Mouse (Mus musculus): Measurements from ENCODE around the gene Ap4m1.

Ap4m1 gene

DNA sequence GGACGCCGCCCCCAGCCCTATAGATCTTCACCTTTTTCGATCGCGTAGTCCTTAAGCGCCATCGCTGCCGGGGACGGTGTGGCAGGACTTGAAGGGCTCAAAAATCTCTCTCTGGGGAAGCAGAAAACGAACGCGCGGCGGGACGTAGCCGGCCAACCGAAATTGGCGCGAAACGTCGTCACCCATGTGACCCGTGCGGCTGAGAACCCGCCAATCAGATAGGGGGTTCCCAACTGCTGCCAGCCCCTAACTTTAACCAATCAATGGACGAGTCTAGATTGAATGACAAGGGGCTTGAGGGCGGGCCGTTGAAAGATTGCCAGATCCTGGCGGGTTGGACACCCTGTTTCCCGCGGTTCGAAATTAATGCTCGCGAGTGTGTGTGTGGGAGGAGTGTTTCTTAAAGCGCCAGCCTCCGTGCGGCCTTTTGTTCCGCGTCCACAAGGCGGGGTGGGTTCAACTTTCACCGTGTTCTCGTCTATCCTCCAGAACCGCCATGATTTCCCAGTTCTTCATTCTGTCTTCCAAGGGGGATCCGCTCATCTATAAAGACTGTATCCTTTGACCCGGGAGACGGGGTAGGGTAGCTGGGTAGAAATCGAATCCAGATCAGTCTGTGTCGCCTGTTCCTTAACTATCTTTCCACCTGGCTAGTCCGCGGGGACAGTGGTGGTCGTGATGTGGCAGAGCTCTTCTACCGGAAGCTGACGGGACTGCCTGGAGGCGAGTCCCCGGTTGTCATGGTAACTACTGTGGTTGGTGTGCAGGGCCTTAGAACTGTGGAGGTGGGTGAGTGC, at the start of gene Ap4m1, which contains the start of gene Mcm7:
Gene Ap4m1, plus strand, starts transcription at position 308 of the 797 bp plus-strand sequence.
Gene Mcm7, minus strand, starts transcription at position 728 of the 797 bp plus-strand sequence.
- DNase-seq (ENCODE audit: low read depth in 1 of 2, low spot score in 2 of 2): peak; percentile 95 to 97

DNA sequence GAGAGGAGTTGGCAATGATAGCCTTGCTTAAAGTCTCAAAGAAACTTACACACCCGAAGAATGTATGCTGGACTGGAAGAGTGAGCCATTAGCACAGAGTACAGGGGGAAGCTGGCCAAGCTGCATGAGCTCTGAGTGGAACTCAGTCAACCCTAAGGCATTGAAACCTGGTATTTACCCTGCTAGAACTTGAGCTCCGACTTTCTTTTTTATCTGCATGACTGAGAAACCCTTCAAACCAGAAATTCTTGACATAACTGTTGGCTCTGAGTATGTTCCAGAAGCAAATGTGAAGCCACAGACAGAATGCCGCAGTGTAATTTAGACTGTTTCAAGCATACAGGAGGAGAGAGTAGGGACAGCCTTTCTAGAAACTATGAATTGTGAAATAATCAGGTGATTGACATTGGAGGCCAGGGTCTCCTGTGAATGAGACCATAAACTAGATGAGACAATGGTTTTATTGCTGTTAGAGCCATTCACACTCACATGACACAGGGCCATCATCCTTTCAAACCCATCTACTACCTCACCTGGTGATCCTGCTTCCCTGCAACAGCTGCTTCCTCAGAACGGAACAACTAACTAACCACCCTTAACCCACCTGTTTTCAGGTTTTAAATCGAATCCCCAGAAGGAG, 39.3 kb upstream of the Ap4m1 start:
- DNase-seq (ENCODE audit: low read depth in 1 of 2, low spot score in 2 of 2): no peak

DNA sequence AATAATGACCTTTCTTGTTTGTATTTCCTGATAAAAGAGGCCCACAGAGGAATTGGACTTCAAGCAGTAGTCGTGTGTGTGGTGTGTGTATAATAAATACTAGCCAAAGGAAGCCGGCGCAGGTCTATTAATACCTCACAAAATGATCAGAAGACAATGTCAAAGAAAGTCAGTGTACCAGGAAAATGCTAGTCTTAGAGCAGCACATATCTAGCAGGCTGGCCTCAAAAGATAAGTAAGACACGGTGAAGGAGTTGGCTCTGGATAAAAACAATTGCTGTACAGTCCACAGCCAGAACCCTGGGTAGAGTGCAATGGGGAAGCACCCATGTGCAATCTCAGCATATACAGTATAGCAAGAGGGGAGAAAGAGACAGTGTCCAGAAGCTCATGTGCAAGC, 34.5 kb upstream of the Ap4m1 start:
- no peak for DNase-seq (ENCODE audit: low read depth in 1 of 2, low spot score in 2 of 2)

DNA sequence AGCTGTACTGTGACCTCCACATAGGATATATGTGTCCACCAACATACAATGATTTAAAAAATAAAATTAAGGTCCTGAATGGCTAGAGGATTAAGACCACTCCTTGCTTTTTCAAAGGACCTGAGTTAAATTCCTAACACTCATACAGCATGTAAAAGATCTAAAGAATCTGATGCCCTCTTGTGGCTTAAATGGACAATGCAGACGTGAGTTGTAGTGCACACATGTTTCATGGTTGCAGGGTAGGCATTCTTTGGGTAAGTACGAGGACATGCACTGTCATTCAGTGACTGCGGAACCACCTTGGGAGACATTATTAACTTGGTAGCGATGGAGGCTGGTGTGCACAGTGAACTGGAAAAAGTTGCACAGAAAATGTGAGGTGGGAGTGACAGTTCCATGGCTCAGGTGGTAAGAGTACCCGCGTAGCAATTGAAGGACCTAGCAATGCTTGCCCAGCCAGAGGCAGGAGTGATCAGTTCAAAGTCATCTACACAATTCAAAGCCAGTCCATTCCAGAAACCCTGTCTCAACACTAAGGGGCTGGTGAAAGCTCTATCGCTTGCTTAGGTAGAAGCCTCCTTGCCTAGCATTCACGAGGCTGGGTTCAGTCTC, 33.8 kb upstream of the Ap4m1 start:
- DNase-seq (ENCODE audit: low read depth in 1 of 2, low spot score in 2 of 2): no peak

DNA sequence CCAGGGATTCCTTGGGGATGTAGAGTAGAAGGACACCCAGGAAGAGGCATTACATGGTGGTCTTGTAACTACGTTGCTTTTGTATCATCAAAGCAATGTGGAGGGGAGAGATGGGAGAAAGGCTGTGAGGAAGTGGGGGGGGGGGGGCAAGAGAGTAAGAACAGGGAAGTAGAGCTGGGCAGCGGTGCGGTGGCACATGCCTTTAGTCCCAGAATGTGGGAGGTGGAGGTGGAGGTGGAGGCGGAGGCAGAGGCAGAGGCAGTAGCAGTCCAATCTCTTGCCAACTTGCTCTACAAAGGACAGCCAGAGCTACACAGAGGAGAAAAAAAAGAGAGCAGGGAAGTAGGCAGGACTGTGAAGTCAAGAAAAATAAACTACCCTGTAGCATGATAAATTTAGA, 33.2 kb upstream of the Ap4m1 start:
- DNase-seq (ENCODE audit: low read depth in 1 of 2, low spot score in 2 of 2): no peak

DNA sequence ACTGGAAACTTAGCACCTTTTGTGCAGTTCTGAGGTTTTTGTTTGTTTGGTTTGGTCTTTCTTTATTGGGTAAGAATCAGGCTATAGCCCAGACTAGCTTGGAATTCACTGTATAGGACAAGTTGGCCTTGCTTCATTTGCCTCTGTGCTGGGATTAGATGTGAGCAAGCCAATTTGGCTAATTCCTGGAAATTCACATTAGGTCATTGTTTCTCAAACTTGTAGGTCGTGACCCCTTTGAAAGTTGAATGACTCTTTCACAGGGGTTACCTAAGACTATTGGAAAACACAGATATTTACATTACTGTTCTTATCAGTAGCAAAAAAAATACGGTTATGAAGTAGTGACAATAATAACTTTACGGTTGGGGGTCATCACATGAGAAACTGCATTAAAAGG, 17.4 kb upstream of the Ap4m1 start:
- no peak for DNase-seq (ENCODE audit: low read depth in 1 of 2, low spot score in 2 of 2)

DNA sequence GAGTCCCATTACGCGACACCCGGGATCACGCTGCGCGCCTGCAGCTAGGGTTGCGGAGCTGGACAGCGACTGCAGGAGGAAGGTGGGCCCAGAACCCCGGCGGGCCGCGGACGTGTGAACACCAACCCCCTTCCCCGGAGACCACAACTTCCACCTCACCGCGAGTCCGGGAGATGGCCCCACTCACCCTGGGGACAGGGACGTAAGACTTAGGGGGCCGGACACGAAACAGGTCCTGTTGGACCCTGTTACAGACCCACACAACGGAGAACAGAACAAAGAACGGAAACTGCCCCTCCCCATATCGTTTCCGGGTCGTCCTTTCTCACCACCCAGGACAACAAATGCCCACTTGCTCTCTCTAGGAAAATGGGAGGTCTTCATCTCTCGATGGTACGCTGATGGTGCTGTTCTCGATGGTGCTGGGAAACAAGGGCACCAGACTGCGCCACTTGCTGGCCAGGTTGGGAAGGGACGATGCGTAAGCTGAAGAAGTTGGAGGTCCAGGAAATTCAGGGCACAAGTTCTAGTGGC, 16.3 kb upstream of the Ap4m1 start, which contains the start of gene Zfp113:
Gene Zfp113, minus strand, starts transcription at position 302 of the 534 bp plus-strand sequence.
- peak; percentile 58 to 62 for DNase-seq (ENCODE audit: low read depth in 1 of 2, low spot score in 2 of 2)

DNA sequence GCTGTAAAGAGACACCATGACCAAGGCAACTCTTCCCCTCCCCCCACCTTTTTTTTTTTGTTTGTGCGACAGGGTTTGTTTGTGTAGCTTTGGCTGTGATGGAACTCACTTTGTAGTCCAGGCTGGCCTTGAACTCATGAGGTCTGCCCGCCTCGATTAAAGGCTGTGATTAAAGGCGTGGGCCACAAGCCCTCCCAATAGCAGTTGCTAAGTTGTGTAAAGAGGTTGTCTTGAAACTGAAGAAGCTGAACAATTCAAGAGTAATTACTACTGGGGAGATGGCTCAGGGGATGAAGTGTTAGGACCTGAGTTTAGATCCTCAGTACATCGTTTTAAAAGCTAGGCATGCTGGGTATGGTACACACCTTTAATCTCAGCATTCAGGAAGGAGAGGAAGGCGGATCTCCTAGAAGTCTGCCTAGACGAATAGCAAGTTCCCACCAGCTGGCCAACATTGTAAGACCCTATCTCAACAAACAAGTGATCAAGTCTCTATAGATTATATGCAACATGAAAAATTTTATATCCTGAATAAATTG, 11.5 kb upstream of the Ap4m1 start:
- DNase-seq (ENCODE audit: low read depth in 1 of 2, low spot score in 2 of 2): no peak

DNA sequence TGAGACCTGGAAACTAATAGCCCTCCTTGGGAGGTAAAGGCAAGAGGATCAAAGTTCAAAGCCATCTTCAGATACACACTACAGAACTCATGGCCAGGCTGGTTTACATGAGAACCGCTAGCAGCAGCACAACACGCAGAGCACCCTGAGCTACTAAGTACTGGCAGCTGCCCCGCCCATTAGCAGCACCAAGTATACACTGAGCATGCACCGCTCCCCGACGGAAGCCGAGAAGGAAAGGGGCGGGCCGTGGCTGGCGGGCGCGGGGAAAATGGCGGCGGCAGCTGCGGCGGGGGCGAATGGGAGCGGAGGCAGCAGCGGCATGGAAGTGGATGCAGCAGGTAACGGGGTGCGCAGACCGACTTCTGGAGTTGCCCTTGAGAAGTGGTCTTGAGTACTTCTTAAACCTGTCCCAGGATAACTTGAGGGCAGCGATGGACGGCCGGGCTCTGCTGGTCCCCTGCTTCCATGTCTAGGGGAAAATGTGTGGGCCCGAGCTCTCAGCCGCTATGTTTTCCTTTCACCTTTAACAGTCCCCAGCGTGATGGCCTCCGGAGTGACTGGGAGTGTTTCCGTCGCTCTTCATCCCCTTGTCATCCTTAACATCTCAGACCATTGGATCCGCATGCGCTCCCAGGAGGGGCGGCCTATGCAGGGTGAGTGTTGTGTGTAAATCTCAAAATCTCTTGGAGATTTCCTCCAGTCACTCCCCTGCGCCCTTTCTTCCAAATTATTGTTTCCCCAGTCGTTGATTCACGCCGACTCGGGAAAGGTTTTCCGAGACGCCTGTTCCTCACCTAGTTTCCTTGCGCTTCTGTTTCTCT, 10.7 kb upstream of the Ap4m1 start, which contains the start of gene Cops6:
Gene Cops6, plus strand, starts transcription at position 230 of the 824 bp plus-strand sequence.
- DNase-seq (ENCODE audit: low read depth in 1 of 2, low spot score in 2 of 2): peak; percentile 76 to 88

DNA sequence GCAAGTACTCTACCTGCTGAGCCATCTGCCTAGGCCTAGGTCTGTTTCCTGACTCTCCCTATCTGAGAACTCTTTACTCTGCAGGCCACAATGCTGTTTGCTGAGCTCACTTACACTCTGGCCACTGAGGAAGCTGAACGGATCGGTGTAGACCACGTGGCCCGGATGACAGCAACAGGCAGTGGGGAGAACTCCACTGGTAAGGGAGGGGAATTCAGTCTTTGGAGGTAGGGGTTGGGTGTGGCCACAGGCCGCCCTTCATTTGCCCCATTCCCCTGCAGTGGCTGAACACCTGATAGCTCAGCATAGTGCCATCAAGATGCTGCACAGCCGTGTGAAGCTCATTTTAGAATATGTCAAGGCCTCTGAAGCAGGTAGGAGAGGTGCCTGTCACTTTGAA, 8.8 kb upstream of the Ap4m1 start:
- no peak for DNase-seq (ENCODE audit: low read depth in 1 of 2, low spot score in 2 of 2)

DNA sequence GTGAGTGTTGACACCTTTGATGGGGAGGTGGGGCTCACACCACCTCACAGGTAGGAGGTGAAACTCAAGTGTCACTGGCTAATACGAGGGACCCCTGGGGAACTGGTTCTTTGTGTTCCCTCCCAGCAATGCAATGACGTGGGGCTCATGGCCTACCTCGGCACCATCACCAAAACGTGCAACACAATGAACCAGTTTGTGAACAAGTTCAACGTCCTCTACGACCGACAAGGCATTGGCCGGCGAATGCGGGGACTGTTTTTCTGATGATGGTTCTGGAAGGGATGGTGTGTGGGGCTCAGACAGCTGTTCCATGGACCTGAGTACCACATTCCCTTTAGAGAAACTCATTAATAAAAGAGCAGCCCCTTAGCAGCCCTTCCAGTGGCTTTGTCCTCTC, 8.2 kb upstream of the Ap4m1 start:
- DNase-seq (ENCODE audit: low read depth in 1 of 2, low spot score in 2 of 2): no peak

DNA sequence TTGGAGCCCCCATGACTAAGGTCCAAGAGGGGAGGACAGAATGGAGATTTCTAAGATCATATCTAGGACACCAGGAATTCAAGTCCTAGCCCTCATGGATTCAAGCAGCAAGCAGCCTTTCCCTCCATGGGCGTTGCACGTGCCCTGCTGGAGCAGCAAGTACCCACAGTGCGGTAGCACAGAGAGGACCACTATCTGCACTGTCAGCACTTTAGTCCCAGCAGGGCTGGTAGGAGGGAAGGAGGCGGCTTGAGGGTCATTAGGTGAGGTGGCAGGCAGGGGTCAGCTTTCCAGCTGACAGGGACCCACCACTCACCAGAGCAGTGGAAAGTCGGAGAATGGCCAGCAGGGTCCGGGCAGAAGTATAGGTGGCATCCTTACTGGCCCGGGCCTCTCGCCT, 6.2 kb upstream of the Ap4m1 start:
- DNase-seq (ENCODE audit: low read depth in 1 of 2, low spot score in 2 of 2): no peak

DNA sequence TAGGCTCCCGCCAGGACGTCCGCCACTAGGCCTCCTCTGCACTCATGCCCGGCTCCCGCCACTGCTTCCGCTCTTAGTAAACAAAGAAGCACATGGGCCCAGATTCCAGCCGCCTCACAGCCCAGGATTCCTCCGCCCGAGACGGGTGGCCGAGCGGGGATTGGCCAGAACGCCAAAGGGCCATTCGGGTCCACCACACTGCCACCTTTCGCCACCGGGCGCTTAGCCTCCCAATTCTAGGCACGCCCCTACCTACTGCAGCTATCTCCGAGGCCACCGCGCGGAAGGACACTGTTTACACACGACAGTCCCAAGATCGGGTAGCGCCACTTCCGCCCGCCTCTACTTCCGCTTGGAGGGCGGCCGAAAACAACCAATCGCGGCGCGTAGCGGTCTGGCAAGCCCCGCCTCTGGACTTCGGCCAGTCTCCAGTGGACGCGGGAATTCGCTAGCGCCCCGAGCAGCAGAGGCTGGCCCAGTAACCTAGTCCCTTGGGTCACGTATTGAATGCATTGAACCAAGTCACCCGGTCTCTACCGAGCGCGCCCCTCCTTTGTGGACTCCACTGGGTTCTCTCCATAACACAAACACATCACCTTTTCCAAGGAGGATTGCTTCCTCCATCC, 753 bp upstream of the Ap4m1 start:
- DNase-seq (ENCODE audit: low read depth in 1 of 2, low spot score in 2 of 2): peak; percentile 86 to 89

DNA sequence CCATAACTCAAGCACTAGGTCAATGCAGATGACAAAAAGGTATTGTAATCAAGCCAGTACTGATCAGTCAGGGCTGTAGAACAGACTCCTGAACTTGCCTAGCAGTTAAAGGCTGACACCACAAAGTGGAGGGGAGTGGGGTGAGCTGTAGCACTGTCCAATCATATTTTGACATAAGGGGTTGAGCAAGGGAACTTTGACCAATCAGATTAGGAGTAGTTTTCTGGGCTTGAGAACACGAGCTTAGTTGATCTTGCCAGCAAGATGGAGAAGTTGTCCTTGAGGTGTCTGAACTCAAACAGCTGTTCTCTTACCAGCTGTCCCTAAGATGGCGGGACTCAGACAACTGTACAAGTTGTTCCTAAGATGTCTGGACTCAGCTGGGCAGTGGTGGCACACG, 1.4 kb downstream of the Ap4m1 start:
- no peak for DNase-seq (ENCODE audit: low read depth in 1 of 2, low spot score in 2 of 2)

DNA sequence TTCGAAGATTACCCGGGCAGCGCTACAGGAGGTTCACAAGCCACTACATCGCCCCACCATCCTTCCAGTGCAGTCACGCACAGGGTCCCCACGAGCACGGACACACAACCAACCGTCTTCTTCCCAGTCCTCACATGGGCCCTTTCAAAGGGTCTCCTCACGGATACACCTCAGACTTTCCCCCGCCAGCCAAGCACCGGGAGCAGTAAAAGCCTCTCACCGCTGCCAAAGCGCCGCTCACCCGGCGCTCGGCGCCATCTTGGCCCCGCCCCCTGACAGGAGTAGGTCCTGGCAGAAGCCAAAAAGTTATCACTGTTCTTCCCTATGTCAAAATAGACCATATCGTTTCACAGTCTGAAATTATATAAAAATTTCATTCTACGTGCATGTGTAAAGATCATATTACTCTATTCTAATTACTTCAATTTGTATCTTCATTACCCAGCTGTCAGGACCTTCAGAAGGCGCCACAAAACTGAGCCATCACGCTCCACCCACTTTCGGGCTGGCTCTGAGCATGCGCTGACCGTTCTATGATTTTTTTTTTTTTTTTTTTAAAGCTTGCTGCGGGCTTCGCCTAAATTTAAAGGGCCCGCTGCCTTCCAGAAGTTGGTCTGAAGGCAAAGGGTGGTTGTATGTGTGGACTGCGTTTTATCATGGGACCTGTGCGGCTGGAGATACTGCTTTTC, 15.3 kb downstream of the Ap4m1 start, which contains the start of the genes Taf6 and Cnpy4:
Gene Taf6, minus strand, starts transcription at position 502 of the 689 bp plus-strand sequence.
Gene Cnpy4, plus strand, starts transcription at position 536 of the 689 bp plus-strand sequence.
- DNase-seq (ENCODE audit: low read depth in 1 of 2, low spot score in 2 of 2): peak; percentile 51 to 75

DNA sequence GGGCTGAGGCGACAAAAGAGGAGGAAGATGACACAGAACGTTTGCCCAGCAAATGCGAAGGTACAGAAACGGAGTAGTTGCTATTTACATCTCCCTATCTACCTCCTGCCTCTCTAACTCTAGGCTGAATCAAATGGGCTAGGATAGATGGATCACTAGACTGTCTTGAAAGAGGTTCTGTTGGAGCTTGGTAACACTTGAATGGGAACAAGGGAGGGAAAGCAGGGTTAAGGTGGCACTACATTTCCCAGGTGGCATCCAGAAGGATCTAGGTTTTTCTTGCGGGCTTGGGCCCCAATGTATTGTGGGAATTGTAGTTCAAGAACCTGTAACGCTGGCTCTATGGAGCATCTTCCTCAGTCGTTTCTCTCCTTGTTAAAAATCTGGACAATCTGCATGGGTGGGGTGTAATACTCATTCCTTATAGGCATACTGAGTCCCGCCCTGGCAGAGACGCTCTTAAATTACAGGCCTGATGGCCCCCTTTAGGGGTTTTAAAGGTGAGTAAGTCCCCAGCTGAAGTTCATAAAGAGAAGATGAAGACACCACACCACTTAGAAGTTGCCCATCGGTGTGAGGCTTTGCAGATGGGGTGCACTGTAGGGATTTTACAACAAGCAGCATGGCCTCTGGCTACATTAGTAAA, 16.0 kb downstream of the Ap4m1 start:
- DNase-seq (ENCODE audit: low read depth in 1 of 2, low spot score in 2 of 2): peak in 1 of 2 experiments; percentile 39

DNA sequence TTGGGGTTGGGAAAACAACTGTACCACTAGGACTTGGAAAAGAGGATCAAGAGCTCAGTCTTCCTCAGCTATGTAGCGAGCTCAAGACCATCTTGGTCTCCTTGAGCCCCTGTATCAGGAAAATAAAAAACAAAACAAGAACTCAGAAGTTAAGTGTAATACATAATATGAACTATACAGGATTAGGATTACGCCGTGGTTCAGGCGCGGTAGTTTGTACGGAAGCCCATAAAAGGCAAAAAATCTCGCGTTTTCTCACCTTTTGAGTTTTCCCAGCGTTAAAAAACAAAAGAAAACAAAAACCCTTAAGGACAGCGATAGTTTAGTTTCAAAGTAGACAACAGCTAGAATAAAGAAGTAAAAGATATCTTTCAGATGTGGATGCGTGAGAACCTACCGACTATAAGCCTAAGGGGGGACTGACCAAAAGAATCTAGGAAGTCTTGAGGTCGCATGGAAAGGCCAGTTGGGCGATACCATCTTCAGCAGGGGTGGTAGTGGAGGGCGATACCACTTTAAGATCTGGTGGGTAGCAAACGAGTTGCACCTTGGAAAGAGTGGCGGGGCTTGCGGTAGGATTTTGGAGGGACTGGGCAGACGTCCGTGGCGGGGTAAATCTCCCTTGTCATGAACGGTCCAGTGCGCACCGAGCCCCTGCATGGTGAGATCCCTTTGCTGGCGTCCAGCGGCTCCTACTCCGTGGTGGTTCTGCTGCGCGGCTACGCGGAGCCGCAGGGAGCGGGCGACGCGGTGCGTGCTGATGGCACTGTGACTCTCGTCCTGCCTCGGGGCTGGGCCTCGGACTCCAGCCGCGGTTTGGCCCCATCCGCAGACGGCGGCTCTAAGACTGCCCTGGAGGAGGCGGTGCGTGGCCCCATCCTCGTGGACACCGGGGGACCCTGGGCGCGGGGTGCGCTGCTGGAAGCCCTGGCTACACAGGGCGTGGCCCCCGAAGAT, 22.2 kb downstream of the Ap4m1 start, which contains the start of gene Mblac1:
Gene Mblac1, plus strand, starts transcription at position 544 of the 957 bp plus-strand sequence.
- peak; percentile 50 to 64 for DNase-seq (ENCODE audit: low read depth in 1 of 2, low spot score in 2 of 2)

All from monocyte, adult 2 months (primary cell).